Mouse (Mus musculus): ENCODE results near the gene Kif26b. TPM values are rescaled to one million over a fixed set of nuclear protein-coding genes. Genes with fewer than 3 reads are reported as not detected.

Kif26b gene
- 0.44 and 0.57 TPM in 2 replicates for polyA plus RNA-seq (2015; fragmentation: Nextera tagmentation; extraction: Ambion mirVana)

GRCm38 (mm10) chr1:178528431-178529351 is at the start of gene Kif26b:
Gene Kif26b, plus strand, starts transcription at chr1:178529125.
- no peak for TF ChIP-seq CTCF (IDR thresholded peaks at IDR 0.05)
- TF ChIP-seq EP300 (IDR thresholded peaks at IDR 0.05) = no peak
- WGBS = under 1% methylated on average over 69 of the region's 92 CpGs
- peak; percentile 50 for DNase-seq (ENCODE audit: low spot score)

GRCm38 (mm10) chr1:178483854-178484253 is 45.1 kb upstream of the Kif26b start:
- Histone ChIP-seq H3K27ac (ENCODE audit: low read length) (no peak overlapping the region), H3K9me3 (ENCODE audit: low read length) (no peaks in the 10 kb centered on the region), H3K4me3 (ENCODE audit: low read depth, low read length) (no peak overlapping the region), H3K4me1 (ENCODE audit: insufficient read depth, low read depth, low read length) (no peaks in the 10 kb centered on the region), H3K36me3 (ENCODE audit: insufficient read depth, low read length) (no peaks in the 10 kb centered on the region), H3K4me2 (replicated peaks; ENCODE audit: low read depth, low read length) (no peak overlapping the region), H3K27me3 (replicated peaks; ENCODE audit: insufficient read depth, low read length) (no peaks in the 10 kb centered on the region), H3K9ac (replicated peaks; ENCODE audit: low read depth) (no peak overlapping the region)
- no peak for DNase-seq (ENCODE audit: low spot score)
- TF ChIP-seq EP300 (IDR thresholded peaks at IDR 0.05) = no peak
- ATAC-seq = no peak

More at GRCm38 (mm10) chr1:178528431-178529351, at the start of gene Kif26b:
- Histone ChIP-seq H3K36me3 (ENCODE audit: insufficient read depth, low read length) (no peaks in the 10 kb centered on the region), H3K27me3 (replicated peaks; ENCODE audit: insufficient read depth, low read length) (peaks cover 38% of the 10 kb centered on the region), H3K4me2 (replicated peaks; ENCODE audit: low read depth, low read length) (peak within 1 kb of the TSS; percentile 97), H3K4me1 (ENCODE audit: insufficient read depth, low read depth, low read length) (peaks cover 17% of the 10 kb centered on the region), H3K9ac (replicated peaks; ENCODE audit: low read depth) (peak within 1 kb of the TSS; percentile 19; the same call in 1 of the 2 replicates), H3K9me3 (ENCODE audit: low read length) (no peaks in the 10 kb centered on the region), H3K27ac (ENCODE audit: low read length) (no peak within 1 kb of the TSS), H3K4me3 (ENCODE audit: low read depth, low read length) (peak within 1 kb of the TSS; percentile 50)
- peak; percentile 53 for ATAC-seq

GRCm38 (mm10) chr1:178485138-178485867 is 43.6 kb upstream of the Kif26b start:
- H3K9ac ChIP-seq (replicated peaks; ENCODE audit: low read depth) = no peak overlapping the region
- H3K36me3 ChIP-seq (ENCODE audit: insufficient read depth, low read length) = no peaks in the 10 kb centered on the region
- TF ChIP-seq CTCF (IDR thresholded peaks at IDR 0.05) (peak; percentile 28), EP300 (IDR thresholded peaks at IDR 0.05) (no peak)
- WGBS = 82% methylated on average over 5 of the region's 5 CpGs
- H3K27ac ChIP-seq (ENCODE audit: low read length) = no peak overlapping the region
- ATAC-seq (no peak), DNase-seq (ENCODE audit: low spot score) (no peak)
- H3K4me2 ChIP-seq (replicated peaks; ENCODE audit: low read depth, low read length) = no peak overlapping the region
- H3K9me3 ChIP-seq (ENCODE audit: low read length) = no peaks in the 10 kb centered on the region
- no peak overlapping the region for H3K4me3 ChIP-seq (ENCODE audit: low read depth, low read length)
- no peaks in the 10 kb centered on the region for H3K27me3 ChIP-seq (replicated peaks; ENCODE audit: insufficient read depth, low read length)
- no peaks in the 10 kb centered on the region for H3K4me1 ChIP-seq (ENCODE audit: insufficient read depth, low read depth, low read length)

GRCm38 (mm10) chr1:178485868-178486220 is 43.1 kb upstream of the Kif26b start:
- no peak for TF ChIP-seq EP300 (IDR thresholded peaks at IDR 0.05)
- no peak for TF ChIP-seq CTCF (IDR thresholded peaks at IDR 0.05)
- H3K27ac ChIP-seq (ENCODE audit: low read length) = no peak overlapping the region
- DNase-seq (ENCODE audit: low spot score) = no peak
- H3K27me3 ChIP-seq (replicated peaks; ENCODE audit: insufficient read depth, low read length) = no peaks in the 10 kb centered on the region
- no peak for ATAC-seq
- H3K9me3 ChIP-seq (ENCODE audit: low read length) = no peaks in the 10 kb centered on the region
- H3K4me3 ChIP-seq (ENCODE audit: low read depth, low read length) = no peak overlapping the region
- H3K4me2 ChIP-seq (replicated peaks; ENCODE audit: low read depth, low read length) = no peak overlapping the region
- WGBS = 56% methylated on average over 5 of the region's 5 CpGs
- H3K4me1 ChIP-seq (ENCODE audit: insufficient read depth, low read depth, low read length) = no peaks in the 10 kb centered on the region
- H3K9ac ChIP-seq (replicated peaks; ENCODE audit: low read depth) = no peak overlapping the region
- no peaks in the 10 kb centered on the region for H3K36me3 ChIP-seq (ENCODE audit: insufficient read depth, low read length)

- H3K9me3 ChIP-seq (ENCODE audit: low read length) = no peaks in the 10 kb centered on the region
- H3K4me2 ChIP-seq (replicated peaks; ENCODE audit: low read depth, low read length) = no peak overlapping the region
- WGBS = 32% methylated on average over 5 of the region's 5 CpGs
- no peak for DNase-seq (ENCODE audit: low spot score)
- H3K4me1 ChIP-seq (ENCODE audit: insufficient read depth, low read depth, low read length) = no peaks in the 10 kb centered on the region
- TF ChIP-seq CTCF (IDR thresholded peaks at IDR 0.05) (no peak), EP300 (IDR thresholded peaks at IDR 0.05) (no peak)
- no peak overlapping the region for H3K9ac ChIP-seq (replicated peaks; ENCODE audit: low read depth)
- no peak overlapping the region for H3K4me3 ChIP-seq (ENCODE audit: low read depth, low read length)
- no peaks in the 10 kb centered on the region for H3K36me3 ChIP-seq (ENCODE audit: insufficient read depth, low read length)
- H3K27me3 ChIP-seq (replicated peaks; ENCODE audit: insufficient read depth, low read length) = no peaks in the 10 kb centered on the region
- ATAC-seq = peak; percentile 17; the same call in 1 of the 2 replicates
- H3K27ac ChIP-seq (ENCODE audit: low read length) = no peak overlapping the region
These were observed 42.1 kb upstream of the Kif26b start for GRCm38 (mm10) chr1:178486828-178487227.

GRCm38 (mm10) chr1:178489127-178489526 is 39.8 kb upstream of the Kif26b start:
- Histone ChIP-seq H3K4me1 (ENCODE audit: insufficient read depth, low read depth, low read length) (no peaks in the 10 kb centered on the region), H3K9ac (replicated peaks; ENCODE audit: low read depth) (no peak overlapping the region), H3K4me3 (ENCODE audit: low read depth, low read length) (no peak overlapping the region), H3K27ac (ENCODE audit: low read length) (no peak overlapping the region), H3K36me3 (ENCODE audit: insufficient read depth, low read length) (no peaks in the 10 kb centered on the region), H3K9me3 (ENCODE audit: low read length) (no peaks in the 10 kb centered on the region), H3K27me3 (replicated peaks; ENCODE audit: insufficient read depth, low read length) (no peaks in the 10 kb centered on the region), H3K4me2 (replicated peaks; ENCODE audit: low read depth, low read length) (no peak overlapping the region)
- 29% methylated on average over 3 of the region's 3 CpGs for WGBS
- TF ChIP-seq EP300 (IDR thresholded peaks at IDR 0.05) = no peak
- TF ChIP-seq CTCF (IDR thresholded peaks at IDR 0.05) = no peak
- DNase-seq (ENCODE audit: low spot score) (peak; percentile 19), ATAC-seq (no peak)
